Mouse (Mus musculus) lung, embryonic 15.5 days (tissue): ENCODE results near the gene Atp8a2. TPM values are rescaled to one million over a fixed set of nuclear protein-coding genes. Genes with fewer than 3 reads are reported as not detected.
"Not testable (repeated sequence)": the region's sequence is repeated elsewhere in the genome, so short reads cannot be mapped to it uniquely, and the experiment has no call there.

ENCODE experiments used
- ATAC-seq: fragments of 200-750 bp; cut with Nextera tagmentation; 2 replicates; pipeline ENCODE4 v1.8.0; 2017; ENCODE audit warnings: moderate number of reproducible peaks, borderline replicate concordance; ENCODE audit not compliant: low FRiP score, low TSS enrichment; ENCODE audit errors: extremely low read depth
- H3K27ac ChIP-seq: fragments of 300-500 bp; sonication (generic); 2 replicates; pipeline ENCODE4 v1.5.1; 2015; ENCODE audit warnings: moderate library complexity, mild to moderate bottlenecking, inconsistent platforms
- H3K27me3 ChIP-seq: fragments of 300-500 bp; sonication (generic); 2 replicates; pipeline ENCODE4 v1.6.1; 2015; ENCODE audit warnings: inconsistent platforms
- H3K36me3 ChIP-seq: fragments of 300-500 bp; sonication (generic); 2 replicates; pipeline ENCODE4 v1.6.1; 2015; ENCODE audit warnings: inconsistent platforms
- H3K4me1 ChIP-seq: fragments of 300-500 bp; sonication (generic); 2 replicates; pipeline ENCODE4 v1.6.1; 2015; ENCODE audit warnings: inconsistent platforms
- H3K4me2 ChIP-seq: fragments of 300-500 bp; sonication (generic); 2 replicates; pipeline ENCODE4 v1.6.1; 2015; ENCODE audit warnings: inconsistent platforms, mild to moderate bottlenecking, moderate library complexity
- H3K4me3 ChIP-seq: fragments of 300-500 bp; sonication (generic); 2 replicates; pipeline ENCODE4 v1.5.1; 2015; ENCODE audit warnings: mild to moderate bottlenecking, inconsistent platforms
- H3K9ac ChIP-seq: fragments of 300-500 bp; sonication (generic); 2 replicates; pipeline ENCODE4 v1.6.1; 2015; ENCODE audit warnings: inconsistent platforms
- H3K9me3 ChIP-seq: fragments of 300-500 bp; sonication (generic); 2 replicates; pipeline ENCODE4 v1.6.1; 2016; ENCODE audit warnings: inconsistent platforms
- WGBS: fragments of 180-500 bp; shearing (Covaris S2); methylation state at CpG from one replicate; pipeline ENCODE4 v1.1.7; 2015; 5-methylcytosine and 5-hydroxymethylcytosine counted together
- polyA plus RNA-seq: library from polyadenylated mRNA; unstranded; fragments of >200 nt; fragmentation: Nextera tagmentation; extraction: Ambion mirVana; gene quantifications from 2 replicates; pipeline ENCODE4 v1.2.1, GENCODE M21; 2015

The Atp8a2 gene
- polyA plus RNA-seq, 1 experiment from 2014 or later = 1.8 TPM

- H3K27me3 ChIP-seq = no peaks in the 10 kb centered on the region
- no peaks in the 10 kb centered on the region for H3K9me3 ChIP-seq
- no peak overlapping the region for H3K4me2 ChIP-seq
- H3K4me3 ChIP-seq = no peak overlapping the region
- H3K4me1 ChIP-seq = 0 out of 2 replicates have a peak, but pooled peaks cover 4% of the 10 kb centered on the region
- no peak for ATAC-seq
- H3K9ac ChIP-seq = no peak overlapping the region
- no peaks in the 10 kb centered on the region for H3K36me3 ChIP-seq
- WGBS = 90% methylated on average over 11 of the region's 11 CpGs
- no peak overlapping the region for H3K27ac ChIP-seq
Observed at GRCm38 (mm10) chr14:59859830-59860229, 337.1 kb downstream of the Atp8a2 start.

- H3K4me2 ChIP-seq = no peak overlapping the region
- H3K27me3 ChIP-seq = no peaks in the 10 kb centered on the region
- 69% methylated on average over 6 of the region's 6 CpGs for WGBS
- no peak overlapping the region for H3K9ac ChIP-seq
- no peak overlapping the region for H3K27ac ChIP-seq
- 0 out of 2 replicates have a peak, but pooled peaks cover 4% of the 10 kb centered on the region for H3K4me1 ChIP-seq
- no peaks in the 10 kb centered on the region for H3K9me3 ChIP-seq
- no peak overlapping the region for H3K4me3 ChIP-seq
- ATAC-seq = no peak
- H3K36me3 ChIP-seq = no peaks in the 10 kb centered on the region
Observed at GRCm38 (mm10) chr14:59858501-59859225, 338.3 kb downstream of the Atp8a2 start.

- no peak for ATAC-seq
- no peaks in the 10 kb centered on the region for H3K4me1 ChIP-seq
- WGBS = 29% methylated on average over 9 of the region's 9 CpGs
- no peak overlapping the region for H3K4me3 ChIP-seq
- no peaks in the 10 kb centered on the region for H3K9me3 ChIP-seq
- H3K36me3 ChIP-seq = no peaks in the 10 kb centered on the region
- no peaks in the 10 kb centered on the region for H3K27me3 ChIP-seq
- H3K4me2 ChIP-seq = no peak overlapping the region
- no peak overlapping the region for H3K9ac ChIP-seq
- no peak overlapping the region for H3K27ac ChIP-seq
Observed at GRCm38 (mm10) chr14:59853139-59853538, 343.8 kb downstream of the Atp8a2 start.

GRCm38 (mm10) chr14:59846609-59847375, 350.2 kb downstream of the Atp8a2 start:
- H3K27ac ChIP-seq = no peak overlapping the region
- WGBS = 43% methylated on average over 14 of the region's 14 CpGs
- H3K4me1 ChIP-seq = no peaks in the 10 kb centered on the region
- H3K36me3 ChIP-seq = no peaks in the 10 kb centered on the region
- ATAC-seq = no peak
- H3K9me3 ChIP-seq = no peaks in the 10 kb centered on the region
- H3K4me3 ChIP-seq = no peak overlapping the region
- no peaks in the 10 kb centered on the region for H3K27me3 ChIP-seq
- H3K9ac ChIP-seq = no peak overlapping the region
- no peak overlapping the region for H3K4me2 ChIP-seq

GRCm38 (mm10) chr14:59843264-59843942, 353.6 kb downstream of the Atp8a2 start:
- no peak for ATAC-seq
- H3K36me3 ChIP-seq = no peaks in the 10 kb centered on the region
- no peak overlapping the region for H3K27ac ChIP-seq
- WGBS = 64% methylated on average over 6 of the region's 6 CpGs
- H3K9me3 ChIP-seq = no peaks in the 10 kb centered on the region
- H3K9ac ChIP-seq = no peak overlapping the region
- peaks cover 14% of the 10 kb centered on the region for H3K4me1 ChIP-seq
- H3K4me2 ChIP-seq = no peak overlapping the region
- H3K4me3 ChIP-seq = no peak overlapping the region
- H3K27me3 ChIP-seq = no peaks in the 10 kb centered on the region

GRCm38 (mm10) chr14:59839951-59840720, 356.8 kb downstream of the Atp8a2 start:
- no peaks in the 10 kb centered on the region for H3K27me3 ChIP-seq
- ATAC-seq = peak; percentile 53; the same call in 1 of the 2 replicates
- no peak overlapping the region for H3K4me2 ChIP-seq
- no peaks in the 10 kb centered on the region for H3K36me3 ChIP-seq
- 36% methylated on average over 14 of the region's 14 CpGs for WGBS
- no peak overlapping the region for H3K4me3 ChIP-seq
- no peaks in the 10 kb centered on the region for H3K9me3 ChIP-seq
- H3K9ac ChIP-seq = no peak overlapping the region
- H3K27ac ChIP-seq = no peak overlapping the region
- peaks cover 14% of the 10 kb centered on the region for H3K4me1 ChIP-seq

- H3K4me2 ChIP-seq, H3K9me3 ChIP-seq, H3K4me3 ChIP-seq, H3K27me3 ChIP-seq, H3K9ac ChIP-seq, H3K27ac ChIP-seq, H3K36me3 ChIP-seq: not testable (repeated sequence)
- 0 out of 2 replicates have a peak, but pooled peaks have one; percentile 33 for ATAC-seq
- H3K4me1 ChIP-seq = peaks cover 14% of the 10 kb centered on the region
- 86% methylated on average over 1 of the region's 3 CpGs for WGBS
Observed at GRCm38 (mm10) chr14:59838446-59839259, 358.3 kb downstream of the Atp8a2 start.

- not testable (repeated sequence) for H3K9me3 ChIP-seq, H3K9ac ChIP-seq, H3K4me2 ChIP-seq, H3K27me3 ChIP-seq, H3K4me3 ChIP-seq, ATAC-seq, H3K36me3 ChIP-seq, H3K27ac ChIP-seq
- H3K4me1 ChIP-seq = peaks cover 14% of the 10 kb centered on the region
- WGBS = no CpG with 5 or more reads among the region's 3 CpGs
Observed at GRCm38 (mm10) chr14:59837691-59838241, 359.2 kb downstream of the Atp8a2 start.

- no peak for ATAC-seq
- 37% methylated on average over 10 of the region's 10 CpGs for WGBS
- no peak overlapping the region for H3K4me2 ChIP-seq
Observed at GRCm38 (mm10) chr14:59836876-59837543, 360.0 kb downstream of the Atp8a2 start.

GRCm38 (mm10) chr14:59829580-59829979, 367.4 kb downstream of the Atp8a2 start:
- no peak for ATAC-seq
- Histone ChIP-seq H3K4me1 (peaks cover 20% of the 10 kb centered on the region), H3K4me2 (no peak overlapping the region), H3K27me3 (no peaks in the 10 kb centered on the region), H3K9ac (no peak overlapping the region), H3K27ac (no peak overlapping the region), H3K36me3 (no peaks in the 10 kb centered on the region), H3K4me3 (no peak overlapping the region), H3K9me3 (no peaks in the 10 kb centered on the region)
- WGBS = 39% methylated on average over 5 of the region's 5 CpGs

More at GRCm38 (mm10) chr14:59836876-59837543, 360.0 kb downstream of the Atp8a2 start:
- peaks cover 14% of the 10 kb centered on the region for H3K4me1 ChIP-seq
- H3K27ac ChIP-seq = no peak overlapping the region
- no peaks in the 10 kb centered on the region for H3K27me3 ChIP-seq
- H3K9me3 ChIP-seq = no peaks in the 10 kb centered on the region
- H3K36me3 ChIP-seq = no peaks in the 10 kb centered on the region
- H3K9ac ChIP-seq = no peak overlapping the region
- no peak overlapping the region for H3K4me3 ChIP-seq
